Mouse (Mus musculus): Measurements from ENCODE around the gene Hacl1.

The Hacl1 gene

GRCm38 (mm10) chr14:31661671-31662554 lies 20.8 kb upstream of the Hacl1 start:
- peak; percentile 50 to 62 for DNase-seq

DNA sequence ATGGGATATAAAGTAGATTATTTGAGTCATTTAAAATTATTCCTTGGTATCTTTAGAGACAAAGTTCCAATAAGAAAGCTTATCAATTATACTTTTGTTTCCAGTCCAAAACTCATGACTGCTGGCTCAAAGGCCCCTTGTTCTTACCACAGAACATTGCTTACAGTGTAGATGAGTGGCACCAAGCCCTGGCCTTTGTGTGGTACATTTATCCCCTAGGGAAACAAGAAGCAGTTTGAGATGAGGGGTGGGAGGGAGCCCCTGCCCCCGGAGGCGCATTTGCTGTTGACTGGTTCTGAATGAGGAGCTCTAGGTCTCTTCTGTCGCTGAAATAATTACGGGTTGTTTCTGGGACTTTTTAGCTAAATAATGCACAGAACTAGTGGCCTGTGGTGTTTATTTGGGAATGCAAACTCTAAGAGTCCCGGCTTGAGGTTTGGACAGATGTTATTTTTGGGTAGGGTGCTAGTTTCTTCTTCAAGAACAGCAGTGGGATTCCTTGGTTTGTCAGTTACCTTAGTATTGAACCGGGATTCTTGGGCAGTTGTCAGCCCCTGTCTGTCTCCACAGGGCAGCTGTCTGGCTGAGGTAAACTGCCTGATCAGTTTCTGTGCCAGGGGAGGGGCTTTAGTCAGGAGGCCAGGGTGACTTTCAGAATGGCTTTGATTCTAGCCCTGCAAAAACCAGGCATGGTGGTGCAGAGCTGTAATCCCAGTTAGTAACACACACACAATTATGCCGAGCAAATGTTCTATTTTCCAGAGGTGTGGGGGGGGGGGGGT lies 19.4 kb upstream of the Hacl1 start:
- no peak for DNase-seq

- no peak for DNase-seq
Measured at GRCm38 (mm10) chr14:31659501-31660181, 18.6 kb upstream of the Hacl1 start.

DNA sequence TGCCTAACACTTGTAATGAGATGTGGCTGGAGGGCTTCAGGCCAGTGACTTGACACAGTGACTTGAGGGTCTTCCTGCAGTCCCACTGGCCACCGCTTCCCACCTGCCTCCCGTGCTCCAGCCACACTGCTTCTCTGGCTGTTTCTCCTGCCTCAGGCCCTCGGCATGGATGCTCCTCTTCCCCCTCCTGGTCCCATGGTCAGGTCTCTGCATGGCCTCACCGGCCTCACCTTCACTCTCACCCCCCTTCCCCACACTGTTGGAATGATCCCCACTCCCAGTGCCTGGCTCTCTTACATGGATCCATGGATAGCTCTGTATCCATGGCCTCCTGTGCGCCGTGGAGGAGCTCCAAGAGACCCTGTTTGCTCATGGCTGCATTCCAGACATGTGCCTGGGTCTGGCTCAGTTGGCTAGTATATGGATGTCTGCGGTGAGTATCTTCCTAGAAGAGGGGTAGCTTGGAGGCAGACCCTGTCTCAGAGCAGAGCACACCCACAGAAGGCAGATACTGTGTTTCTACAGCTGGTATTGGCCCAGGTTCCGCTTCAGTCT lies 17.1 kb upstream of the Hacl1 start:
- no peak for DNase-seq

DNA sequence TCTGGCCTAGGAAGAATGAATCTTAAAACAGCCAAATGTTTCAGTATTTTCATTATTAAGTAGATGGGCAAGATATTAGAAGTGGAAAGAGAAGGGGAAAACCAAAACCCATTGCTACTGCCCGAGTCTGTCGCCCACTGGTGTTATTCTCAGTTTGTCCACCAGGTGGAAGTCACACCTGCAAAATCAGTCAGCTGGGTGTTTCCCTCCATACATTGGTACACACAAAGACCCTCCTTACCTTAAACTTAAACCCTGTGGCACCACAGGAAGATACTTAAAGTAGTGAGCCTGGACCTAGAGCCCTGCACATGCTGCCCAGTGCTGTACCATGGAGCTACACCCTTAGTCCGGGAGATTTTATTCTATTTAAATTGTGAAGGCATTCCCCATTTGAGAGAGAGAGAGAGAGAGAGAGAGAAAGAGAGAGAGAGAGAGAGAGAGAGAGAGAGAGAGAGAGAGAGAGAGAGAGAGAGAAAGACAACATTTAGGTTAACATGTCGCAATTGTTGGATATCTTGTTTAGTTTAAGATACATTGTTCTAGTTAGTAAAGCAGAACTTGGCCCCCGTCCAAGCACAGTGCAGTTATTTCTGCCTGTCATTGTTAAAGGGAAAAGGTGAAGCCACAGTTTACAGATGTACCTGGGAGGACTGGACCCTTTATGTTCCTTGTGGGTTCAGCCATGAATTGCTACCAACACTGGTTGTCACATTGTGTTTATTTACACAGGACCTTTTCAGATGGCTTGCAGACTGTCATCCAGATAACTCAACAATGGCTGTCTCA lies 16.0 kb upstream of the Hacl1 start:
- DNase-seq, result peak in 1 of 2 experiments; percentile 60

DNA sequence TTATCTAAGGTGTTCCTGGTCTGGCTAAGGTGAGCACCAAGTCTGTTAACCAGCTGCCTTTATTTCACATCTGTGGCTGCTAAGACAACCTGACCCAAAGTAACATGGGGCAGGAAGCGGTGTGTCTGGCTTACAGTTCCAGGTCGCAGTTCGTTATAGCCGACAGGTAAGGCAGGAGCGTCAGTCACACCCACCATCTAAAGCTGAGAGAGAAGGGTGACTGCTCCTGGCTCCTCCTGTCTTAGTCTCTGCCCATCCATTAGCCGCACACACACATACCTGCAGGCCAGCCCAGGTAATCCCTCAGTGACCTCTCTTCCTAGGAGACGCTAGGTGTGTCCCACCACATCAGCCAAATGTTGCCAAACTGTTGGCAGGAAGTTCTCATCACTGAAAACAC lies 15.3 kb upstream of the Hacl1 start:
- DNase-seq, result no peak

DNA sequence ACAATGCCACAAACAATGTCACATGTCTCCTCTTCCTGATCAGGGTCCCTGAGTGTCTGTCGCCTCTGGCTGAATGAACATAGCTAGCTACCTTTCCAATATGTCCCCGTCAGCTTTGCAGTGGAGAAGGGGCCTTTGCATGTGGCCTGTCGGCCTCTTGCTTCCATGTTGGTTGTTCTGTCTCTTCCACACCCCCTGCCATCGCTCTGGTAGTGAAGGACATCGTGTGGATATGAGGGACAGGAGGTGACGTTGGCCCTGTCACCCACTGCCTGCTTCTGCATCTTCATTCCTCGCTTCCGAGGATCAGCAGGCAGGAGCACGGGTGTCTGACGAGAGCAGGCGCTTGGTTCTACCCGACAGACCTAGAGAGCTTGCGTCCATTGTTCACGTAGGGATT lies 14.3 kb upstream of the Hacl1 start:
- DNase-seq, result no peak

DNA sequence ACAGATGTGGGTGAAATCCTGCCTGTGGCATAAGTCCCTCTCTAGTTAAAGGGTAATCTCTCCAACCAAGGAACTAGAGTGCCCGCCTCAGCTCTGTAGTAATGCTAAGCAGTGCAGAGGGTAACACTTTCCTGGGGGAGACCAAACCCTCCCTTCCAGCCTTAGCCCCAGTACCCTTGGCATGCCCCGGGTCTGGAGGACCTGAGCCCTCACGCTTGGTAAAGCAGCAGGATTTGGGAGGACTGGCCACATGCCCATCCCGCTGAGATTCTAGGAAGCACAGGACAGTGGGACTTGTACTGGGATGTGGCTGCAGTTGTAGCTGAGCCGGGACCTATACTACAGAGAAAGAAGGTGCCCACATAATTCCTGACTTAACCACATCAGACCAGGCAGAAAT lies 13.7 kb upstream of the Hacl1 start:
- no peak for DNase-seq

DNA sequence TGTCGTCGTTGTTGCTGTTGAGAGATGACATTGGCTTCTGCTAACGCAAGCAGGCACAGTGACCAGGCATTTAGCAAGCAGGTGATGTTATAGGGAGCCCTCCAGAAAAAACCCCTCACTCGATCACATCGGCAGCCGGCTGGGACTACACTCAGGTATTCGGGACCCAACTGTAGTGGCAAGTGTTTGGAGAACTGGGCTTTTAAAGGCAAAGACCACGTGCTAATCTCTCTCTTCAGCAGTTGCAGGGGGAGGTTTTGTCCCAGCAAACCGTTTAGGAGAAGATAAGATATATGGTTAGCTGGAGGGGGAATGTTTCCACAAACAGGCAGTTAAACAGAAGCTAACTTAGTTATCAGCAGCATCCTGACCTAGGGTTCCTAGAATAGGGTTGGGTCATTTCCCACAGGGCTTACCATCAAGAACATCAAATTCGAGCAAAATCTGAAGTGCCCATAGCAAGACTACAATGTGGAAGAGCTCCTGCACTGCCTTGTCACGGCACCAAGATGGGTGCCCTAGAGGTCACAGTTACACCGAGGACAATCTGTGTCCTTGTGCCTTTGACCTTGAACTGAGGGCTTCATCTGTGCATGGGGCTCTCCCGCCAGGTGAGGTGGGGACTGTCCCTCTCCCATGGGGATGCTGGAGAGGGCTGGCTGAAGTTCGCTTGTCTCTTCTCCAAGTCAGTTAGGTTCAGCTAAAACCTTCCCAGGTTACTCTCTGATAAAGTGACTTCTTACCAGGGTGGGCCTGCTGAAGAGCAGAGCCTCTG lies 12.2 kb upstream of the Hacl1 start:
- no peak for DNase-seq

- DNase-seq, result no peak
Measured at GRCm38 (mm10) chr14:31652624-31653023, 11.5 kb upstream of the Hacl1 start.

DNA sequence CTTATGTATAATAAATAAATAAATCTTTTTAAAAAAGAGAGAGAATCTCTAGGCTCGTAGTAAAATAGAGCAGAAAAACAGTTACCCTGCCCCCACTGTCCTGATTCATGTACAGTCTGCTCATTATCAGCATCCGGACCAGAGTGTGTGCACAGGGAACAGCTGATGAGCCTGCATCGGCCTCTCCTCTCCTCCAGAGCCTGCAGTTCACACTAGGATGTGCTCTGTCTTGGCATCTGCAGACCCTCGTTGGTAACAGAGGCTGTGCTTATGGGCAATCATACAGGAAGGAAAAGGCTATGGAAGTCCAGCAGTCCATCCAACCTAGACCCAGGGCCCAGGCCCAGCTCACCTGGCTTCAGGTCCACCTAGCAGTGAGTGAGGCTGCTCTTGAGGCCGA lies 11.0 kb upstream of the Hacl1 start:
- no peak for DNase-seq

DNA sequence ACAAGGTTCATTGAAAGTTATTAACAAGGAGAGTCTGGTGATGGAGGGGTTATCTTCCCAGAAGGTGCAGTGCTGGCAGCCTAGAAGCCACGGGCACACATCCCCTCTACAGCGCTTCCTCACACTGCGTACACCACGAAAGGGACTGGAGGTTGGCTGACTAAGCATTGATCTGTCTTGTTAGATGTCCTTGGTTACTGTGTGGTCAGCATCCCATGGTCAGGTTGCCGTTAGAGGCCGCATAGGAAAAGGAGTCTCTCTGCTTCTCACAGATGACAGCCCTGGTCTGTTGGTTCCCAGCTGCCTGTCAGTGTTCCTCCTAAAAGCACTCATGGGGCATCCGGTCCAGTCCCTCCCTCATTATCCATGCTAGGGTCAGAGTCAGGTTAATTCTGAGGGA lies 10.1 kb upstream of the Hacl1 start:
- no peak for DNase-seq

DNA sequence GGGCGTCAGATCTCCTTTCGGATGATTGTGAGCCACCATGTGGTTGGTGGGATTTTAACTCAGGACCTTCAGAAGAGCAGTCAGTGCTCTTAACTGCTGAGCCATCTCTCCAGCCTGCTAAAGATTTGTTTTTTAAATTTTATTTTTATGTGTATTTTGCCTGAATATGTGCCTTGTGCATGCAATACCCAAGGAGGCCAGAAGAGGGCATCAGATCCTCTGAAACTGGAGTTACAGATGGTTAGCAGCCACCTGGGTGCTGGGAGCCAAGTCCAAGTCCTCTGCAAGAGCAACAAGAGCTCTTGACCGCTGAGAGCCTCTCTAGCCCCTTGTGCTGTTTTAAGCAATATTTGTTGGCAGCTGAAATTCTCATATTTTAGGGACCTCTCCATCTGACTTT lies 9.3 kb upstream of the Hacl1 start:
- DNase-seq, result no peak

- no peak for DNase-seq
Measured at GRCm38 (mm10) chr14:31647991-31648390, 6.9 kb upstream of the Hacl1 start.

- no peak for DNase-seq
Measured at GRCm38 (mm10) chr14:31645920-31646319, 4.8 kb upstream of the Hacl1 start.

DNA sequence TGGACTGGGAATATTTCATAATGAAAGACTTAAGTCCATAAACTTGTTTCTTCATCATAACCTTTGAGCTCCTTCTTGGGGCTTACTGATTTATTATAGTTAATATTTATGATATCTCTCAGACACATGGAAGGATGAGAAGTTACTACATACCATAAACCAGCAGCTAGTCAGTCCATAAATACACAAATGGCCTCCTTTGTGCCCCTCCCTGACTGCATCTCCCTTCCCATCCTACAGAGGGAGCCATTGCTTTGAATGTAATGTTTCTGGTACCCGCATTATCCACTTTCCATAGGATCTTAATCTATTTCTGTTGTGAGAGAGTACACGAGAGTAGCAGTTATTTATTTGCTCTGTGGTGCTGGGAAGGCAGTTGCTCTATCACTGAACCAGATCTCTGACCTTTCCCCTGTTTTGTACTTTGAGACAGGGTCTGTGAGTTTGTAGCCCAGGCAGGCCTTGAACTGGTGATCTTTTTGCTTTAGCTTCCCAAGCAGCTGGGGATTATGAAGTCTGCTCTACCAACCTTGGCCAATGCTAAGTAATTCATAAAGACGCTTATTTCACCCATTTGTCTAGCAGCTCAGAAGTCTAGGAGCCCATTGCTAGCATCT lies 4.0 kb upstream of the Hacl1 start:
- DNase-seq, result no peak

DNA sequence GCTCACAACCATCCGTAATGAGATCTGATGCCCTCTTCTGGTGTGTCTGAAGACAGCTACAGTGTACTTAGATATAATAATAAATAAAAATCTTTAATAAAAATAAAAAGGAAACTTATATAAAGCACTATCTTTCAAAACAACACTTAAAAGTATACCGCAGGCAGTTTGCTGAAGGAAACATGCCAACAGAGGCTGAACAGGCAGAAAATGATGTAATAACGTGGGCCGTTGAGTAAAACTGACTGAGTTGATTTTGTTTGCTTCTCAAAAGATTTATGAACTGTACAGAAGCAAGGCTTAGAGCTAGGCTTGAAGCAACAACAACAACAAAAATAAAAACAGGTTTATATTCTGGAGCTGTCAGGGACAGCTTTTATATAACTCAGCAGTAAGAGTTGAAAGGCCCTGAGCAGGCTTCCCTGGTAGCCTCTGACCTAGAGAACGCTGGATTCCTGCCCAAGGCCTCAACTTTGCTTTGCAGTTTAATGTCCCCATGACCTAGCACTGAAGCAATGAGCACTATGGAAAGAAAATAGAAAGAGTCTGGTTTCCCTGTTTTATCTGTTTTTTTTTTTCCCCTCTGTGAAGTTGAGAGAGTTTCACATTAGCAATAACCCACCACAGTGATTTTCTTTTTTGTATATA lies 3.2 kb upstream of the Hacl1 start:
- DNase-seq, result no peak

DNA sequence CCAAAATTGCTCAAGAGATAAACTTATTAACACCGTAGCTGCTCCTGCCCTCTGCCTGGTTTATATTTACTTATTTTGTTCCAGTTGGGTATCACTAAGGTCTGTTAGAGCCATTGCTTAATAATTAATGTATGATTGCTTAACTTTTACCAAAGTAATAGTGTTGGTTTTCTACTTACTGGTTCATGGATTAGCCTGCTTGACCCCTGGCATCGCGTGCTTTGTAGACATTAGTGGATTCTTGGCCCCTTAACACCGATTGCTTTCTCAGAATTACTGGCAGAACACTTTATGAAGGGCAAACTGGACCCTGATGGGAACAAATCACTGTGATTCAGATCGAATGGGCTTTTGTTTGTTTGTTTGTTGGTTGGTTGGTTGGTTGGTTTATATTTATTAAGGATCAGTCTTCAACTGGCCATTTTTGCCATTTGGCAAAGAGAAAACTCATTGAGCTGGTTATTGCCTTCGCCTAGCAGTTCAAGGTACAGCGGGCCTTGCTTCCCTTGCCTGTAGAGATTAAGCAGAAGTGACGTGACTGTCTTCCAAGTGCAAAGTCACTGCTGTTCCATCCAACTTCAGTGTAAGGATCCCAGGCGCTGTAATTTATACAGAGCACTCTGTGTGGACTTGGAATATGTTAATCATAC lies 545 bp upstream of the Hacl1 start:
- no peak for DNase-seq

DNA sequence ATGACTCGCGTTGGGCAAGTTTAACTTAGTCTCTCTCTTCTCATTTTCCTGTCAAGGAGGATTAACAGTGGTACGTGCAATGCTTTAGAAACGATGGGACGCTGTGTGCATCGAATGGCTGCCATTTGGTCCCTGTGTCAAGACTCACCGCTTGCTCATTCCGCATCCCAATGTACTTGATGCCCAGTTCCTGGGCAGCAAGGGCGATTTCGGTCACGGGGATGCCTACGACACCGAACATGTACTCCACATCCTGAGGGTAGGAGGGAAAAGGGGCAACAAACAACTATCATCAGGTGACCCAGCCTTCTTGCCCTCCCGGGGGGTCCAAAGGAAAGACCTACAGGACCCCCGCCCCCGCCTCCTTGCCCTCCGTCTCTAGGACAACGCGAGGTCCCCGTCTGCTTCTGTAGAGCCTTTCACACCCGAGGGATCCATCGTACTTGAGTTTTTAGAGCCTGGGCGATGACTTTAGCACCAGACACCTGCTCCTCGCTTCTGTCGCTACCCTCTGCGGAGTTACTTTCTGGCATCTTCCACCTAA lies 668 bp downstream of the Hacl1 start, which contains the start of gene Gm49387:
Gene Gm49387 (minus strand): TSS at position 533 of the 544 bp plus-strand sequence.
- peak in 1 of 2 experiments; percentile 26 for DNase-seq

- no peak for DNase-seq
Measured at GRCm38 (mm10) chr14:31630677-31631076, 10.4 kb downstream of the Hacl1 start.

Measured in thymus, adult 18-20 months (tissue).